ENCODE assay signal across 8 mouse cellular contexts in the genomic region with DNA sequence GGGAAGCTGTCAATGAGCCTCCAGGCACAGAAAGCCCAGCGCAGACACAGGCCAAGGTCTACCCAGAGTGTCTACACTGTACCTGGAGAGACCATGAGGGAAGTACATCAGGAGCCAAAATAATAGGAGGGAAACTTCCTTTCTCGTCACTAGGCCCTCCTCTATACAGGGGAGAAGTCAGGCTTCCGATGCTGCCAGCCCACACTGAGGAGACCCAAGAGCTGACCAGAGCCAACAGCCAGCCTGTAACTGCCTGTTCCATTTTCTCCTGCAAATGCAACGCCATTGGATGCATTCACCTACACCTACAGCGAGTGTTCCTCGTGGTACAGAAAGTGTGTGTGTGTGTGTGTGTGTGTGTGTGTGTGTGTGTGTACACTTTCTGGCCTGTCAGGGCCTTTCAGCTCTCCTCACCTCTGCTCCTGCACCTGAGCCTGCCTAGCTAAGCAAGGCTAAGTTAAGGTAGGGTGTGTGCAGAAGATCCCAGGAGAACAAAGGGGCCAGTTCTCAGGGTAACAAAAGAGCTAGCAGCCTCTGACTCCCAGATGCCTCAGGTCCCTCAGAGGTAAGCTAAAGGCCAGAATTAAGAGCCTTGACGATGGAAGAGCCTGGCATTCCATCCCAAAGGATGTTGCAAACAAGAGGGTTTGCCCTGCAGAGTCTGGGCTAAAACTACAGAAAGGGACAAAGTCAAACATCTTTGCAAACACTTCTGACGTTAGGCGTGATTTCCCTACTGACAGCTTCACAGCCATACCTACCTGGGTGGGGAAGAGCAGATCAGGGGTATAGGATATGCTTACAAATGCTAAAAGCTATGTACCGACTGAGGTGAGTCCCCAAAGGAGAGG. TPM values are rescaled to one million over a fixed set of nuclear protein-coding genes. Genes with fewer than 3 reads are reported as not detected.
DNase-seq lines count a peak whose midpoint lies in the region; ATAC-seq and TF ChIP-seq lines count a peak whose summit lies in the region.

No protein-coding gene starts in this region.

- WGBS in lung, embryonic 15.5 days: 3% methylated on average over 10 of the region's 10 CpGs
- WGBS in limb, embryonic 10.5 days: 2% methylated on average over 10 of the region's 10 CpGs
- 10% methylated on average over 10 of the region's 10 CpGs for WGBS in neural tube, embryonic 15.5 days

- no peak for TF ChIP-seq POLR2A in embryonic fibroblast, embryonic 13.5 days (IDR thresholded peaks at IDR 0.05; ENCODE audit: low read depth, low read length)

- no peak for TF ChIP-seq CTCF in embryonic fibroblast, embryonic 13.5 days (IDR thresholded peaks at IDR 0.05; ENCODE audit: borderline replicate concordance, insufficient read depth, low read length)

- H3K36me3 ChIP-seq in lung, embryonic 15.5 days: peaks cover 11% of the 10 kb centered on the region; the same call in 1 of the 2 replicates
- peaks cover 33% of the 10 kb centered on the region for H3K36me3 ChIP-seq in limb, embryonic 10.5 days
- no peaks in the 10 kb centered on the region for H3K36me3 ChIP-seq in neural tube, embryonic 15.5 days

- no peaks in the 10 kb centered on the region for H3K27me3 ChIP-seq in lung, embryonic 15.5 days
- no peaks in the 10 kb centered on the region for H3K27me3 ChIP-seq in limb, embryonic 10.5 days (ENCODE audit: low read depth, poor library complexity, severe bottlenecking)
- peaks cover 18% of the 10 kb centered on the region for H3K27me3 ChIP-seq in neural tube, embryonic 15.5 days (replicated peaks)

- peak overlapping the region; percentile 88 for H3K4me3 ChIP-seq in lung, embryonic 15.5 days
- H3K4me3 ChIP-seq in embryonic fibroblast, embryonic 13.5 days (ENCODE audit: insufficient read depth, low read length): peak overlapping the region; percentile 58
- peak overlapping the region; percentile 94 for H3K4me3 ChIP-seq in limb, embryonic 10.5 days
- peak overlapping the region; percentile 57 for H3K4me3 ChIP-seq in neural tube, embryonic 15.5 days (replicated peaks)

- peaks cover 46% of the 10 kb centered on the region for H3K4me1 ChIP-seq in lung, embryonic 15.5 days
- no peaks in the 10 kb centered on the region for H3K4me1 ChIP-seq in embryonic fibroblast, embryonic 13.5 days (ENCODE audit: control insufficient read depth, insufficient read depth, low read length)
- peaks cover 79% of the 10 kb centered on the region for H3K4me1 ChIP-seq in limb, embryonic 10.5 days
- H3K4me1 ChIP-seq in neural tube, embryonic 15.5 days: peaks cover 71% of the 10 kb centered on the region

- H3K9me3 ChIP-seq in lung, embryonic 15.5 days: no peaks in the 10 kb centered on the region
- H3K9me3 ChIP-seq in limb, embryonic 10.5 days (replicated peaks): no peaks in the 10 kb centered on the region
- no peaks in the 10 kb centered on the region for H3K9me3 ChIP-seq in neural tube, embryonic 15.5 days (replicated peaks)

- peak overlapping the region; percentile 99 for H3K27ac ChIP-seq in lung, embryonic 15.5 days
- peak overlapping the region; percentile 24 for H3K27ac ChIP-seq in embryonic fibroblast, embryonic 13.5 days (ENCODE audit: insufficient read depth, low read length)
- H3K27ac ChIP-seq in limb, embryonic 10.5 days: peak overlapping the region; percentile 99
- H3K27ac ChIP-seq in neural tube, embryonic 15.5 days (replicated peaks): no peak overlapping the region

- intact Hi-C loops in left cerebral cortex, postnatal 4 days (cut with DNase I): no loop called here

- peak overlapping the region; percentile 94 for H3K4me2 ChIP-seq in lung, embryonic 15.5 days
- peak overlapping the region; percentile 90 for H3K4me2 ChIP-seq in neural tube, embryonic 15.5 days

- ATAC-seq in lung, embryonic 15.5 days (ENCODE audit: borderline replicate concordance, extremely low read depth, low FRiP score, low TSS enrichment): no peak
- ATAC-seq in neural tube, embryonic 15.5 days (ENCODE audit: low FRiP score): no peak
- no peak for ATAC-seq in cerebellum, adult (ENCODE audit: insufficient number of reproducible peaks, low FRiP score, low TSS enrichment)
- no peak for ATAC-seq in monocyte, adult 5-6 weeks (replicated peaks; ENCODE audit: insufficient number of reproducible peaks, low FRiP score, low TSS enrichment, poor library complexity, severe bottlenecking)

- DNase-seq in lung, postnatal 25 days (ENCODE audit: low spot score): no peak
- DNase-seq in limb, embryonic 10.5 days (ENCODE audit: low spot score): peak; percentile 58
- DNase-seq in left cerebral cortex, postnatal 4 days: no peak

- H3K9ac ChIP-seq in lung, embryonic 15.5 days: peak overlapping the region; percentile 98
- H3K9ac ChIP-seq in neural tube, embryonic 15.5 days (replicated peaks): peak overlapping the region; percentile 66

RNA-seq across cellular contexts. Expression of gene Smad6, which starts 2.6 kb away (rescaled TPM):
- polyA plus RNA-seq in lung, embryonic 15.5 days (2015; fragmentation: Nextera tagmentation; extraction: Ambion mirVana): 13.2 and 14.1 TPM in 2 replicates
- polyA plus RNA-seq in embryonic fibroblast, embryonic 13.5 days (2011; ENCODE audit: insufficient read length, low read depth, missing spikeins): 7.5 and 8.3 TPM in 2 replicates
- 10.9 and 11.4 TPM in 2 replicates for polyA plus RNA-seq in limb, embryonic 10.5 days (2016; fragmentation: Nextera tagmentation; extraction: Ambion mirVana)
- 1.8 and 3.0 TPM in 2 replicates for polyA plus RNA-seq in neural tube, embryonic 15.5 days (2015; fragmentation: Nextera tagmentation; extraction: Ambion mirVana)
- 1 to 10 TPM; 2.0 to 2.3 TPM for total RNA-seq in left cerebral cortex, postnatal 4 days (2021)
- total RNA-seq in monocyte, adult 5-6 weeks (2017): 0.43 to 2.4 TPM (median 0.86 TPM) in 3 replicates
